In the genomic region with DNA sequence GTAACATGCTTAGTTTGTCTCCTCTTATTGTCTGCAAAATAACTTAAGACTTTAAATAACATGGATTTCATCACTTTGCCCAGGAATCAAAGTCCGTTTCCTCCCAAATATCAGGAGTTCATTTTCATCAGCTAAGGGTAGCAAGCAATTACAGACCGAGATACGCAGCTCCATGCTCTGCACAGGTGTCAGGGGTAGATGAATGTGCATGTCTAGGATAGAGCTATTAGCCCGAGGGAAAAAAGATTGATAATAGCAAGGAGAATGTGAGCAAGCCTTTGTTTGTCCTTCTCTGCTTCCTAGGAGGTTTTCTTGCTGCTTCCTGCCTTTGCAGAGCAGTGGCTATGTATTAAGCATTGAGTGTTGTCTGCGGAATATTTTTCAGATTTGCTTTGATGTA, we compare ENCODE assay signal across 24 mouse cellular contexts.
A peak's percentile ranks its signal among the peaks of the same experiment; 100 is the strongest.
DNase-seq lines count a peak whose midpoint lies in the region; ATAC-seq and TF ChIP-seq lines count a peak whose summit lies in the region.
"Had no signal": no experiment of that assay in that cellular context is flagged by ENCODE, and none has a peak within 500 bp of the region (broad histone marks: within the 10 kb centered on the region; RNA-seq: fewer than 3 reads in every experiment).

No protein-coding gene starts in this region.

- no peak overlapping the region for H3K4me2 ChIP-seq in neural tube, embryonic 12.5 days (replicated peaks)
- H3K4me2 ChIP-seq in neural tube, embryonic 15.5 days: no peak overlapping the region
- H3K4me2 ChIP-seq in hindbrain, embryonic 13.5 days: no peak overlapping the region
- no peak overlapping the region for H3K4me2 ChIP-seq in hindbrain, embryonic 15.5 days
- H3K4me2 ChIP-seq in forebrain, embryonic 14.5 days (ENCODE audit: low read length): no peak overlapping the region
- H3K4me2 ChIP-seq: forebrain, embryonic 13.5 days; heart, embryonic 12.5 days; heart, embryonic 15.5 days had no signal

- 71% methylated on average over 5 of the region's 5 CpGs for WGBS in liver, adult 2 months
- WGBS in neural tube, embryonic 12.5 days: 48% methylated on average over 5 of the region's 5 CpGs
- 45% methylated on average over 5 of the region's 5 CpGs for WGBS in neural tube, embryonic 15.5 days
- 42% methylated on average over 5 of the region's 5 CpGs for WGBS in hindbrain, embryonic 13.5 days
- WGBS in hindbrain, embryonic 15.5 days: 52% methylated on average over 5 of the region's 5 CpGs
- 75% methylated on average over 5 of the region's 5 CpGs for WGBS in forebrain, embryonic 14.5 days

- no peak overlapping the region for H3K9ac ChIP-seq in liver, adult 2 months (ENCODE audit: low read depth, low read length)
- no peak overlapping the region for H3K9ac ChIP-seq in neural tube, embryonic 12.5 days
- no peak overlapping the region for H3K9ac ChIP-seq in neural tube, embryonic 15.5 days (replicated peaks)
- H3K9ac ChIP-seq in hindbrain, embryonic 13.5 days: no peak overlapping the region
- no peak overlapping the region for H3K9ac ChIP-seq in hindbrain, embryonic 15.5 days
- no peak overlapping the region for H3K9ac ChIP-seq in forebrain, embryonic 14.5 days (ENCODE audit: low read length)
- H3K9ac ChIP-seq: forebrain, embryonic 13.5 days; forebrain, postnatal 0 days; heart, embryonic 12.5 days; heart, embryonic 15.5 days had no signal

- no peak overlapping the region for H3K4me3 ChIP-seq in liver, adult 2 months (ENCODE audit: insufficient read depth, low read depth, low read length)
- no peak overlapping the region for H3K4me3 ChIP-seq in neural tube, embryonic 12.5 days
- H3K4me3 ChIP-seq in neural tube, embryonic 15.5 days (replicated peaks): no peak overlapping the region
- no peak overlapping the region for H3K4me3 ChIP-seq in hindbrain, embryonic 13.5 days
- H3K4me3 ChIP-seq in hindbrain, embryonic 15.5 days: no peak overlapping the region
- no peak overlapping the region for H3K4me3 ChIP-seq in forebrain, embryonic 14.5 days (ENCODE audit: low read depth, low read length)
- H3K4me3 ChIP-seq: forebrain, embryonic 10.5 days; forebrain, embryonic 13.5 days; gastrocnemius, adult 2 months; heart, embryonic 12.5 days; heart, embryonic 15.5 days had no signal

- H3K9me3 ChIP-seq in neural tube, embryonic 12.5 days: no peaks in the 10 kb centered on the region
- no peaks in the 10 kb centered on the region for H3K9me3 ChIP-seq in neural tube, embryonic 15.5 days (replicated peaks)
- H3K9me3 ChIP-seq in hindbrain, embryonic 13.5 days: no peaks in the 10 kb centered on the region
- H3K9me3 ChIP-seq in hindbrain, embryonic 15.5 days: no peaks in the 10 kb centered on the region
- no peaks in the 10 kb centered on the region for H3K9me3 ChIP-seq in forebrain, embryonic 14.5 days (replicated peaks; ENCODE audit: control insufficient read depth, low read length)
- H3K9me3 ChIP-seq: forebrain, embryonic 10.5 days; forebrain, embryonic 13.5 days; heart, embryonic 12.5 days; heart, embryonic 15.5 days had no signal

- no peak for TF ChIP-seq POLR2A in liver, adult 2 months (IDR thresholded peaks at IDR 0.05; ENCODE audit: extremely low read depth, insufficient read depth, low read length)

- DNase-seq in liver, adult 2 months (ENCODE audit: extremely low read depth, low read depth, low spot score): peak; percentile 13
- no peak for DNase-seq in liver
- DNase-seq in spleen, adult 18-20 months: no peak
- DNase-seq in forebrain, embryonic 14.5 days (ENCODE audit: low spot score): no peak
- DNase-seq: adrenal gland, adult 2 months; adrenal gland, postnatal 14 days; cerebellum, adult 18-20 months; cerebellum, adult 9-10 months; cerebellum, postnatal 14 days; forebrain, postnatal 0 days; gastrocnemius, adult 2 months; gastrocnemius, postnatal 14 days; heart, adult 18-20 months; heart, postnatal 10 days; heart, postnatal 36 days had no signal

- TF ChIP-seq CTCF in liver, adult 2 months (IDR thresholded peaks at IDR 0.05; ENCODE audit: low read depth, low read length): no peak

- ATAC-seq in neural tube, embryonic 12.5 days (ENCODE audit: low FRiP score, low read depth): 0 out of 2 replicates have a peak, but pooled peaks have one; percentile 41
- ATAC-seq in neural tube, embryonic 15.5 days (ENCODE audit: low FRiP score): no peak
- ATAC-seq in hindbrain, embryonic 13.5 days (ENCODE audit: low FRiP score): no peak
- ATAC-seq in hindbrain, embryonic 15.5 days (ENCODE audit: low FRiP score, low read depth): peak; percentile 69; the same call in 1 of the 2 replicates
- no peak for ATAC-seq in forebrain, embryonic 14.5 days
- ATAC-seq: CD4-positive, CD25-positive, alpha-beta regulatory T cell, adult 4 months; forebrain, embryonic 13.5 days; forebrain, postnatal 0 days had no signal

- H3K79me2 ChIP-seq in liver, adult 2 months (ENCODE audit: control insufficient read depth, insufficient read depth, low read length): no peaks in the 10 kb centered on the region

- no peaks in the 10 kb centered on the region for H3K4me1 ChIP-seq in liver, adult 2 months (ENCODE audit: control insufficient read depth, insufficient read depth, low read length)
- no peaks in the 10 kb centered on the region for H3K4me1 ChIP-seq in neural tube, embryonic 12.5 days
- peaks cover 4% of the 10 kb centered on the region; the same call in 1 of the 2 replicates for H3K4me1 ChIP-seq in neural tube, embryonic 15.5 days
- H3K4me1 ChIP-seq in hindbrain, embryonic 13.5 days (replicated peaks): peaks cover 7% of the 10 kb centered on the region; the same call in 1 of the 2 replicates
- 0 out of 2 replicates have a peak, but pooled peaks cover 4% of the 10 kb centered on the region for H3K4me1 ChIP-seq in hindbrain, embryonic 15.5 days (replicated peaks)
- H3K4me1 ChIP-seq in forebrain, embryonic 14.5 days (ENCODE audit: control insufficient read depth, insufficient read depth, low read length): no peaks in the 10 kb centered on the region
- H3K4me1 ChIP-seq: forebrain, embryonic 10.5 days; forebrain, embryonic 13.5 days had no signal

- H3K27ac ChIP-seq in liver, adult 2 months (replicated peaks; ENCODE audit: insufficient read depth, low read depth, low read length): no peak overlapping the region
- H3K27ac ChIP-seq in neural tube, embryonic 12.5 days: no peak overlapping the region
- H3K27ac ChIP-seq in neural tube, embryonic 15.5 days (replicated peaks): no peak overlapping the region
- peak overlapping the region; percentile 63 for H3K27ac ChIP-seq in hindbrain, embryonic 13.5 days
- no peak overlapping the region; the same call in 1 of the 2 replicates for H3K27ac ChIP-seq in hindbrain, embryonic 15.5 days (replicated peaks)
- H3K27ac ChIP-seq in forebrain, embryonic 14.5 days (ENCODE audit: low read depth, low read length): no peak overlapping the region
- H3K27ac ChIP-seq: forebrain, embryonic 10.5 days; forebrain, embryonic 13.5 days; gastrocnemius, adult 2 months; heart, embryonic 15.5 days had no signal

- no peaks in the 10 kb centered on the region for H3K36me3 ChIP-seq in liver, adult 2 months (ENCODE audit: control insufficient read depth, insufficient read depth, low read length)
- no peaks in the 10 kb centered on the region for H3K36me3 ChIP-seq in neural tube, embryonic 12.5 days
- H3K36me3 ChIP-seq in neural tube, embryonic 15.5 days: no peaks in the 10 kb centered on the region
- no peaks in the 10 kb centered on the region for H3K36me3 ChIP-seq in hindbrain, embryonic 13.5 days
- no peaks in the 10 kb centered on the region for H3K36me3 ChIP-seq in hindbrain, embryonic 15.5 days
- no peaks in the 10 kb centered on the region for H3K36me3 ChIP-seq in forebrain, embryonic 14.5 days (ENCODE audit: control insufficient read depth, insufficient read depth, low read length)
- H3K36me3 ChIP-seq: forebrain, embryonic 10.5 days; heart, embryonic 12.5 days; heart, embryonic 15.5 days had no signal

- H3K27me3 ChIP-seq in liver, adult 2 months (ENCODE audit: control insufficient read depth, insufficient read depth, low read length): no peaks in the 10 kb centered on the region
- H3K27me3 ChIP-seq in neural tube, embryonic 12.5 days (replicated peaks): no peaks in the 10 kb centered on the region
- H3K27me3 ChIP-seq in neural tube, embryonic 15.5 days (replicated peaks): no peaks in the 10 kb centered on the region
- H3K27me3 ChIP-seq in hindbrain, embryonic 13.5 days: no peaks in the 10 kb centered on the region
- no peaks in the 10 kb centered on the region for H3K27me3 ChIP-seq in hindbrain, embryonic 15.5 days
- no peaks in the 10 kb centered on the region for H3K27me3 ChIP-seq in forebrain, embryonic 14.5 days (replicated peaks; ENCODE audit: control insufficient read depth, insufficient read depth, low read length)
- H3K27me3 ChIP-seq: forebrain, embryonic 13.5 days; heart, embryonic 12.5 days; heart, embryonic 15.5 days had no signal

Comparison
In these comparisons a context has a peak if more than half of its experiments do, and no peak if none do; other contexts are left out.
1. ATAC-seq: peak in neural tube, embryonic 12.5 days (single experiment) and hindbrain, embryonic 15.5 days (single experiment); none in neural tube, embryonic 15.5 days (single experiment), hindbrain, embryonic 13.5 days (single experiment) and forebrain, embryonic 14.5 days (single experiment).